Mouse (Mus musculus) hematopoietic stem cell, adult 5-6 weeks (primary cell): ENCODE results near the gene Pgc. TPM values are rescaled to one million over a fixed set of nuclear protein-coding genes. Genes with fewer than 3 reads are reported as not detected.

Experiments used
- ATAC-seq, 2 experiments: fragments of 125-278 bp in 1 of 2; replicated peaks in 1 of 2; 2 replicates each; pipeline ENCODE4 v1.8.0; 2016 to 2017; ENCODE audit warnings: inconsistent platforms in 2 of 2, mild to moderate bottlenecking in 2 of 2, moderate number of reproducible peaks in 2 of 2, low read depth in 1 of 2, moderate TSS enrichment in 1 of 2; ENCODE audit not compliant: low FRiP score in 2 of 2, poor library complexity in 2 of 2, severe bottlenecking in 2 of 2, insufficient read depth in 1 of 2, low TSS enrichment in 1 of 2
- total RNA-seq: library from RNA; stranded (forward); fragments of 172-1452, 232-1000 nt; gene quantifications from 2 replicates; pipeline ENCODE4 v1.2.3, GENCODE M21; 2017

Pgc gene
- total RNA-seq, 1 experiment from 2014 or later = not detected

DNA sequence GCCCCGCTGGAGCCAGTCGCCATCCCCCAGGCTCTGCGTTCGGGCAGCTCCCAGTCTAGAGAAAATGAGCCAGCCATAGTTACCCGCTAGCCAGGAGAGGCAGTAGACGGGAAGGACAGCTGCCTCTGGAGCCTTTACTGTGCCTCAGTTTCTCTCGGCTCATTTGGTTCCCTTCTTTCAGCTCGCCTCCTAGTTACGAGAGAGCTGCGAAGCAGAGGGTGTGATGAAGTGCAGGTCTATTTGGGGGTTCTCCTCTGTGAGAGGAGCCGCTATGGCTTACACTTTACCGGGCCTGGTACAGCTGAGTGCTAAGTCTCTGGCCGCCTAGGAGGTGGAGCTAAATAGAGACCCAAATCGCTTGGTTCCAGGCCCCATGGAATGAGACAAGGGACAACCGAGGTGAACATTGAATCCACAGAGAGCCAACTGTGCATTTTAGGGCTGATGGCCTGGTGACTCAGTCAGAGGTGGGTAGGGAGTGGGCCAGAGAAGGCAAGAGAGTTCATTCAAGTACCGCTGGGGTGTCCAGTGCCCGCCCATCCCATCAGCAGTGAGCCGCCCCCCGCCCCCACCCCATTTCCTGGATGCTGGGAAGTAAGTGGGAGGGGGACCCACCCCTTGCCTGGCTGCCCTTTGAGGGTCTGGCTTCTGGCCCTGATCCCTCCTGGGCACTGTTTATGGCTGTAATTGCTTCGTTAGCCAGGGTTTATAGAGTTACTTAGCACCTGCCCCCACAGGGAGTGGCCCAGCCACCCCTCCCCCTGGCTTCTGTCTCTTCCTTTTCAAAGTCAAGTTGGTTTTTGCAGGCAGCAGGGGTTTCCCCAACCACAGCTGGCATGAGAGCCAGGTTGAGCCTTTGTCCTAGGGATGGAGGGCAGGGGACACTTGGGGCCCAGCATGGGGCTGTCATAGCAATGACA is 12.5 kb downstream of the Pgc start:
- 0 out of 4 replicates have a peak, but pooled peaks have one; percentile 26 to 44 for ATAC-seq

DNA sequence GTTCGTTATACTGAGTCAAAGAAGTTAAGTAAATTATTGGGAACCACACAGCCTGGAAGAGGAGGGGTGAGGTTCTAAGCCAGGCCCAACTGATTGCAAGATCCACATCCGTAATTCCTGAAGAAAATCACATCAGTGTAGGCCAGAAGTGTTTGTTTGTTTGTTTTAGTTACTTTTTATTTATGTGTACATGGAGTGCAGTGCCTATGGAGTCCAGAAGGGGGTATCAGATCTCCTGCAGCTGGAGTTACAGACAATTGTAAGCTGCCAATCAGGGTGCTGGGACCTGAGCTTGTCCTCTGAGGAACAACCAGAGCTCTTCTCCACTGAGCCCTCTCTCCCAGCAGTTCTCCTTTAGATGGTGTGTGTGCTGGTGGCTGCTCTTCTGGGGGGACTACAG is 13.5 kb downstream of the Pgc start:
- no peak for ATAC-seq

- ATAC-seq = peak in 1 of 2 experiments; percentile 14; a peak in 1 of 4 replicates
Measured at GRCm38 (mm10) chr17:47742991-47743734, 16.5 kb downstream of the Pgc start.

DNA sequence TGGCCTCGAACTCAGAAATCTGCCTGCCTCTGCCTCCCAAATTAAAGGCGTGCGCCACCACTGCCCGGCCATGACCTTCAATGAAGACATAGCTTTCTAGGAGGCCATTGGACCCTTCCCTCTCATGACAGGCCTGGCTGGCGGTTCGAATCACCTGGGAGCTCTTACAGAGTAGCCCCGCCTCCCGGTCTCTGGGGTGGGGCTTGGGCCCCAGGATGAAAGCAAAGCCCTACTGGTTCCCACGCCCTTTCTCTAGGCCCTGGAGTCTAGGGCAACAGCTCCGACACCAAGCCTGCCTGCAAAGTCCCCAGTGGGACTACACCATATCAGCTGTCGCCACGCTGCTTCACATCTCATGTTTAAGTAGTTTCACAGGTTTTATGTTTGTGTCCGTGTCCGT is 17.4 kb downstream of the Pgc start:
- ATAC-seq = no peak

DNA sequence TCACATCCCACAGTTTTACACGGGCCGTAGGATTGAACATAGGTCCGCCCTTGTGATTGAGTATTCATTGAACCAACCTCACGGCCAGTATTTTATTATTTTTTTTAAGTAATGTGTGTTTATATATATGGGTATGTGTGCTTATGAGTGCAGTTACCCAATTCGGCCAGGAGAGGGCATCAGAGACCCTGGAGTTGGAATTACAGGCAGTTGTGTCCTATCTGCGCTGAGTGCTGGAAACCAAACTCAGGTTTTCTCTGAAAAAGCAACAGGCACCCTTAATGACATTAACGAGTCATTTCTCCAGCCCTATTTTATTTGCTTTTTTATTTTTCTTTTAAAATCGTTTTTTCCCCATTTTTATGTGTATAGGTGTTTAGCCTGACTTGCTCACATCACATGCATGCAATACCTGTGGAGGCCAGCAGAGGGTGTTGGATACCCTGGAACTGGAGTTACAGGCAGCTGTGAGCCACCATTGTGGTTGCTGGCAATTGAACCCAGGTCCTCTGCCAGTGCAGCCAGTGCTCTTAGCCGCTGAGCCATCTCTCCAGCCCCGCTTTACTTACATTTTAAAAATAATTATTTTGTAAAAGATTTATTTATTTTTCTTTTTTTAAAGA is 18.2 kb downstream of the Pgc start:
- ATAC-seq = no peak

DNA sequence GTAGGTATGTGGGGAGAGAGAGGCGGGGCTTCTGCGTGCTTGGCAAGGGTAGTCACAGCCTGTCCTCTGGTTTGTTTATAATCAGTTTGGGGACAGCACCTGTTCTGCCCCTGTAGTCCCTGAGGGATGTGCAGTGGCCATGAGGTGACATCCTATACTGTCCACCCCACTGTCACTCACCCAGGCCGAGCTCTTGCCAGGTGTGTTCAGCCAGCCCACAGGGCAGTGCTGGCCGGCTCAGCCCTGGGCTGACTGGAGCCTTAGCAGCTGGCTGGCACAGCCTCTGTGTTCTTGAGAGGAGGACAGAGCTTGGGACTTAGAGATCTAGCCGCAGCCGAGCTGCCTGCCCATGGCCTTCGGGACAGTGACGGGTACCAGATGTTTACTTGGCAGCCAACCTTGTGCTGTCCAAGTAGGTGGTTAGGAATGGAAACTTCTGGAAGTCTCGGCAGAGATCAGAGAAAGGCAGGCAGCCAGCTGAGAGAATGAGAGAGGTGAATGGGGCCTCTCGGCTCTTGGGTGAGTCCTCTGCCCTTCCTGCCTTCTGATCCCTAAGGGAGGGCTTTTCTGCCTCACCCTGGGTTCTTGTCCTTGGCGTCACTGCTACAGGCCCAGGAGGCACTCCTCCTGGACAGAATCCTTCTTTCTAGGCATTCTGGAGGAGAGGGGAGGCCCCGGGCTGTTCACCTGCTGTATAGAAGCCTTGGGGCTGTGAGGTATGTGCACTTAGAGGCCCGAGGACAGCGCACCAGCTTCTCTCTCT is 22.3 kb downstream of the Pgc start:
- ATAC-seq = no peak

DNA sequence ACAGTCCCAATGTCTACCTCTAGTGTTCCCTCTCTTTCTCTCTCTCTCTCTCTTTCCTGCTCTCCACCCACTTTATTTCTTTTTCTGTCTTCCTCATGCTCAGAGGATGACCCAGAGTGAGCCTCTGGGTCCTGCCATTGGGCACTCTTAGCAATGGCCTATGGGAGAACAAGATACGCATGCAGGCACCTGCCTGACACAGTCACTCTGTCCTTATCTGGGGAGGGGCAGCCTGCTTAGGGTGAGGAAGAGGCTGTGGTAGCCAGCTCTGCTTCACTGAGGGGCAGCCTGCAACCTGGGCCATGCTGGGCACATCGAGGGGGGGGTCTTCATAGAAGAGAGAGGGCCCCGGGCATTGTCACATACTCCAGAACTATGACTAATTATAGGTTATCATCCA is 23.0 kb downstream of the Pgc start:
- no peak for ATAC-seq

DNA sequence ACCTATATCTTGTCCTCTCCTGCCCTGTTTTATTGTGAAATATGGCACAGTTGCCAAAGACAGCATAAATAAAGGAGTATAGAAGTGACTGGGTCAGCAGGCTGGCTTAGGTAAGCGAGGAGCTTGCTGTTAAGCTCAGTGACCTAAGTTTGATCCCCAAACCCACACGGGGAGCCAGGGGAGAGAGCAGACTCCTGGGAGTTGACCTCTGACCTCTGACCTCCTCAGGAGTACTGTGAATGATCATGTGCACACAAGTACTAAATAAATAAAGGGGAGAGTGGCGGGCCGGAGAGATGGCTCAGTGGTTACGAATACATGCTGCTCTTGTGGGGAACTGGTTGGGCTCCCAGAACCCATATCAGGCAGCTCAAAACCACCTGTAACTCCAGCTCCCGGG is 23.5 kb downstream of the Pgc start:
- no peak for ATAC-seq

GRCm38 (mm10) chr17:47751811-47752210 is 25.2 kb downstream of the Pgc start:
- ATAC-seq = no peak

- ATAC-seq = no peak
Measured at GRCm38 (mm10) chr17:47753130-47753775, 26.6 kb downstream of the Pgc start.

DNA sequence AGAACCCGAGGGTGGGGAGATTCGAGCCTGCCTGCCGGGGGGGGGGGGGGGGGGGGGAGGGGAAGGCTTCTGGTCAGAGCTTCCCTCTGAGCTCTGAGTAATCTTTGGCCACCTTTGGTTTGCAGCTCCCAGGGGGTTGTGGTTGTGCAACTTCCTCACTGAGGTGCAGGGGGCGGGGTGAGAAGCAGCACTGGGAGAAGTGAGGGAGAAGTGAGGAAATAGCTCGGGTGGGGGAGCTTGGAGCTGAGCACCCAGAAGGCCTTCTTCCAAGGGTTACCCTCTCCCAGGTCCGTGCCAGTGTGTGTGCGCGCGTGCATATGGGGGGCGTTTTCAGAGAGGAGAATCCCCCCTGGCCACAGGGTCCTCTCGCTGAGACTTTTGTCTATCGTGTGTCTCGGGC is 27.6 kb downstream of the Pgc start:
- peak; percentile 84 to 90 for ATAC-seq

- no peak for ATAC-seq
Measured at GRCm38 (mm10) chr17:47756366-47756765, 29.7 kb downstream of the Pgc start.

- ATAC-seq = no peak
Measured at GRCm38 (mm10) chr17:47757056-47757610, 30.5 kb downstream of the Pgc start.

DNA sequence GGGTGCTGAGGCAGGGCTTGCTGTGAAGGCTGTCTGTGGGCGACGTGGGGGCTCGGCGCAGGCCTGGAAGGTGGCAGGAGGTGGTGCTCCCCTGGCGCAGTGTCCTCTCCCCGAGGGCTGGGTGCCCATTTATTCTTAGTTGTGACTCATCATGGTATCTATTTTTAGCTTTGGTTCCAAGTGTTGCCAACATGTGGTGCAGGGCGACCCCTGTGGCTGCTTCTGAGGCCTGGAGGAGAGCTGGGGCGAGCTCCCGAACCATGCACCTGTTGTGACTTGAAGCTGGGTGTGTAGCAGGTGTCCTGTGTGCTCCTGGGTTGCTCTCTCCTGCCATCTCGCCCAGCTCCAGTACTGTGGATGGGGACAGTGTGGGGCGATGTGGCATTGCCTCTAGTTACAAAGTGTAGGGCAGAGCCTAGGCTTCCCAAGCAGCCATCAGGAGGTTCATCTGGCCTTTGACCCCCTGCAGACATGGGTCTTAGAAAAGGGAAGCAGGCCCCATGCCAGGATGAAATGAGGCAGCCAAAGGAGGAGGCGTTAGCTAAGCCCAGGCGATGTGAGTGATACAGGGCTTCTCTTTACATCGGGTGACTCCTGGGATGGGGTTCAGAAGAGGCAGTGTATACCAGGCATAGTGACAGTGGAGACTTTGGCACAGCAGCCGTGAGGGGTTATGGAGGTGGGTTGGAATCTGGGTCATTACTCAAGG is 33.2 kb downstream of the Pgc start:
- peak; percentile 40 to 71; a peak in 3 of 4 replicates for ATAC-seq

DNA sequence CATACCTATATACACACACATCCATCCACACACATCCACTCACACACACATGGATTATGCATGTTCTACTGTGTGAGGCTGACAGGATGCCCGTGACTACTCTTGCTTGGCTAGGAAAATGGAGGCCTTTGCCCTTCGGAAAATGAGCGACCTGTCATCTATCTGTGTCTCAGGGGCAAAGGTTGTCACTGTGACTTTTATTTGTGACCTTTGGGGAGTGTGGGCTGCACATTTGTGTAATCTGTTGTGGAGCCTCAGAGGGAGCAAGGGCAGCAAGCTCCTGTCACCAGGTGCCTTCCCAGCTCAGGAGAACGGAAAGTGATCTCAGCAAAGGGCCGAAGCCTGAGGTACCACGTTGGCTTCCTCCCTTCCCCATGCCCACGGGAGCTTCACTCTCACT is 35.4 kb downstream of the Pgc start:
- ATAC-seq = no peak
